Mouse (Mus musculus): ENCODE results near the gene Cotl1. TPM values are rescaled to one million over a fixed set of nuclear protein-coding genes. Genes with fewer than 3 reads are reported as not detected.

Gene Cotl1
- total RNA-seq, 4 experiments from 2014 or later = 119 to 176 (median 137) TPM

DNA sequence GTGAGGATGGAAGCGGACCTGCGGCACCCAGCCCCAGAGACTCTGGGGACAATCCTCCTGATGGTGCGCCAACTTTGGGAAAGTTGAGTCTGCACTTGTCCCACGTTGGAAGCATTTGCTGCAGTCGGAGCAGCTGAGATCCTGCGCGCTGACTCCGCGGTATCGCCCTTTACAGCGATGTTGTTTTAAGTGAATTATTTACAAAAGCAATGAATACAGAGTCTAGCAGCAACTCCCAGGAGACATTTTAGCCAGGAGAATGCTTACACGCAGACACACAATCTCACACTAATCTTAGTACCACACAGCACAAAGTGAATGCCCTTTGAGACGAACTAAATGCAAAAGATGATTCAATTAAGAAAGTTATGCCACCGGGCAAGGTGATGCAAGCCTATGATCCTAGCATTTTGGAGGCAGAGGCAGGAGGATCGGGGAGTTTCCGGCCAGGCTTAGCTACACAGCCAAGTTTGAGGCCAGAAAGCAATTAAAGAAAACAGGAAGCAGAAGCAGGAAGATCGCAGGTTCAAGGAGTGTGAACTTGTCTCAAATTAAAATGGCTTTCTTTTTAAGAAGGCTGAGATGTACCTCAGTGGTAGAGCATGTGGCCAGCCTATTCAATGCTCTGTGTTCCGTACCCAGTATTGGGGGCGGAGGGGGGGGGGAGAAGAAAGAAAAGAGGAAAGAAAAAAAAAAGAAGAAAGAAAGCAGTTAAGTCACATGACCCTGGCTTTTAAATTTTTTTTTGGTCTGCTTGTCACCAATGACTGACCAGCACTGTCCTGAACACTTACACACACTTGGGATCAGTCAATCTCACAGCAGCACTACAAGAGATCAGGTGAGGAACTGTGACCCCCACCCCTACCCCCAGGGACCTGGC lies 2.0 kb downstream of the Cotl1 start:
- DNase-seq (ENCODE audit: low spot score in 2 of 2) = no peak

DNA sequence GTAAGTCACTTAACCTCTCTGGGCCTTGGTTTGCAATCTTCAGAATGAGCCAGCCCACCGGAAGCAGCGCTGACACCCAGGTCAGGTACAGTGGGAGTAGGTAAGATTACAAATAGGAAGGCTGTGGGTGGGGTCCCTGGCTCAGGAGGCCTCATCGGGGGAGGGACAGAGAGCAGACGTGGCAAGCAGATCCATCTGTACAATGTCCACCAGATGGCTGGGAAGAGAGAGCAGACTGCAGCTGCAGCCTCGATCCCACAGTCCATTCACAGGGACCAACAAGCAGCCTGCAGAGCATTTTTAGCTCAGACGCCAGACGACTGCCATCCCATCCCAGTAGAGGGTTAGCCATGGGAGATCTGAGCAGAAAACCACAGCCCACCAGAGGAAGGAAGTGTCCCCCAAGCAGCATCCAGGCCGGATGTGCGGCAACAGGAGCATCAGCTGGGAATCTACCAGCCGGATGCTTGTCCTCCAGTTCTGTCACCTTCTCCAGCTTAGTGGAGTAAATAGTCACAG lies 2.7 kb downstream of the Cotl1 start:
- DNase-seq (ENCODE audit: low spot score in 2 of 2) = no peak

DNA sequence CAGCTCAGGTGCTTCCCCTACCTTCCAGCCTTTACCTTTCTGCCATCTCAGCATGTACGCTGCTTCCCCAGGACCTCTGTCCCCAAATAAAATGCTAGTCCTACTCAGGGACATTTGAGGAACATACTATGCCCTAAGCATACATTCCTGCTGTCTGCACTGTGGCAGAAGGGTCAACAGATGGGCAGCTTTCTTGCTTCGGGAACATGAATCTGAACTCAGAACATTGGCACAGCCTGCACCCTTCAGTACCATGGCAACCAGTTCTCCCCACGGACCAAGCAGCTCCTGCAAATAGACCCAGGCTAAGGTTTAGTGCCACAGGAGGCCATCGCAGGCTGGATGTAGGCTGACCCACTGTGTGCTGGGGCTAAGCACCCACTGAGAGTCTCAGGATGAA lies 3.5 kb downstream of the Cotl1 start:
- no peak for DNase-seq (ENCODE audit: low spot score in 2 of 2)

DNA sequence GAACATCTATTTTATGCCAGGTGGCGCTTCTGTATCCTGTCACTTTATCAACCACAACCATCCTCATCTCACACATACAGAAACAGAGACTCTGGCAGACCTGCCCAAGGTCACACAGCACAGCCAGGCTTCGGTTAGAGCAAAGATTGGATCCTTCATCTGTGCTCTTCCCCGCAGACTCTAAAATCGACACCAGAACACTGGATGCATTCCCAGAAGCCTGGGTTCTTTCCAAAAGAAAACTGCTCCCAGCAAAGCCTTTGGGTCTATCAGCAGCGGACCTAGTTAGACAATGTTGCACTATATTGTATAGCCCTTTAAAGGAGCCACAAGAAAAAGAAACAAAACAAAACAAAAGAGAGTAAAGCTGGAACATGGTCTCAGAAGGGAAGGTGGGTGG lies 5.1 kb downstream of the Cotl1 start:
- no peak for DNase-seq (ENCODE audit: low spot score in 2 of 2)

DNA sequence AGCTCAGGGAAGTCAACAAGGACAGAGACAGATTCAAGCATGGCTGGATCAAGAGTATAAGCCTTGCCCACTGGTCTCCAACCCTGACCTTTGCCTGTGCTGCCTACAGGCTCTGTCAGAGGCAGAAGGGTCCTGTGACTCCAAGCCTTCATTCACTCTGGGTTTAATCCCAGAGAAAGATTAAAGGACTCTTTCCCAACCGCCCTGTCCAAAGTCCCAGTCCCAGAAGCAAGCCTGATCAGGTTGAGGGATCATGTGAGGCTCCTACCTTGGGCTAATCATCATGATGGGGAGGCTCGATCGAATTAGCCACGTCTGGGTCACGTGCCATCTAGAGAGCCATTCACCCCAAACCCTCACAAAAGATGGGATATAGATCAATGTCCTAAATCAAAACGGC lies 5.7 kb downstream of the Cotl1 start:
- DNase-seq (ENCODE audit: low spot score in 2 of 2) = no peak

DNA sequence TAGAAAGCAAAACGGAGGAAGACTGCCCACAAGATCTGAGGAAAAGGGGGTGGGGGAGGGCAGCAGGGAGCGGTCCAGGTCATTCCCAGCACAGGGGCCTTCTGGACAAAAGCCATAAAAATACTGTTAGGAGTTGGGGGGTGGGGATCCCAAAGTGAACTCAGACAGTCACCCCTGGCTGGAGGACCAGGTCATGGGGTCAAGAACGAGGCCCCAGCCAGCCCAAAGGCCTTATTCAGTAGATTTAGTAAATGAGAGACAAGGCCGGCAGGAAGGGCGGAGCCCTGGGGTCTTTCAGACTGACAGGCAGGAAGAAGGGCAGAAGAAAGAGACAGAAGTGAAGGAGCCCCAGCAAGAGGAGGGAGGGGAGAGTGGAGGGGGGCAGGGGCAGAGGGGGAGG lies 7.4 kb downstream of the Cotl1 start:
- DNase-seq (ENCODE audit: low spot score in 2 of 2) = no peak

DNA sequence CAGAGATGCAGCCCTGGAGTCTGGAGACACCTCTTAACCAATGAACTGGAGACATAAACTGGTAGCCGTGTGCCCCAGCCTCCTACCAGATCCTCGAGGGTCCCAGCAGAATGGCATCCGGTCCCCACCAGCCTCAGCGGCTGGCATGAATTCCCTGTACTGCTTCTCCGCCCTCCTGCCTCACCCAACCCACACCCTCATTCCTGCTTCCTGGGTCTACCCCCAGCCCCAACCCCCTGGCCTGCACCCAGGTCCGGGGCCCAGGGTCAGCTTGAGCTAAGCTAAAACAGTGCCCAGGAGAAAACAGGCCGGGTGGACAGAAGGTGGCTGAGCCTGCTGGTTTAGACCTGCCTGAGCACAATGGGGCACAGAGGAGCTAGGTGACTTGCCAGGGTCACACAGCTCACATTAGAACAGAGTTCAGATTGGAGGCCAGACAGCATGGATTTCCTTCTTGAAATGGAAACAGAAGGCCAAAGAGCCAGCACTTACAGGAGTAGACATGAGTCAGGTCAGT lies 8.2 kb downstream of the Cotl1 start:
- DNase-seq (ENCODE audit: low spot score in 2 of 2) = no peak

DNA sequence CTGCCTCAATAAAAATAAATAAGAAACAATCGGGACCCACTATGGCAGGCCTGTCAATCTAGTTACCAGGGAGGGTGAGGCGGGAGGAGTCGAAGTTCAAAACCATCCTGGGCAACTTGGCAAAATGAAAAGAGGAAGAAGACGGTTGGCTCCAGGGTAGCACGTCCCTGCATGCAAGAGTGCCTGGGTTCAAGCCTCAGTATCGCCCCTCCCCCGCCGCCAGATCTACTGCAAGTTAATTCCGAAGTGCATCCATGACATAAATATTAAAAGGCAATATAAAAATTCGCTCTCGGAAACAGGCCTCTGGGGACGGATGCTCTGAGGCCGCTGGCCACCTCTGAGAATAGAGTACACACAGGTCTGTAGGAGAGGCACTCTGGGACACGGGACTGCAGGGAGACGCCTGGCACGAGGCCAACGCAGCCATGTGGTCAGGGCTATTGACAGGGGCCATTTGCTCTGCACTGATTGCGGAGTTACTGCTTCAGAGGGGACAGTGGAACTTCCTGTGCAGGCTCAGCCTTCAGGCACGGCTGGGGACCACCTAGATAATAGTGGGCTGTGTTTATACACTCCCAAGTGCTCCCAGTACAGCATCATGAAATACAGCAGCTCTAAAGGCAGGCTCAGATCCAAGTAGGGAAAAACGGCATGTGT lies 8.9 kb downstream of the Cotl1 start:
- DNase-seq (ENCODE audit: low spot score in 2 of 2) = no peak

DNA sequence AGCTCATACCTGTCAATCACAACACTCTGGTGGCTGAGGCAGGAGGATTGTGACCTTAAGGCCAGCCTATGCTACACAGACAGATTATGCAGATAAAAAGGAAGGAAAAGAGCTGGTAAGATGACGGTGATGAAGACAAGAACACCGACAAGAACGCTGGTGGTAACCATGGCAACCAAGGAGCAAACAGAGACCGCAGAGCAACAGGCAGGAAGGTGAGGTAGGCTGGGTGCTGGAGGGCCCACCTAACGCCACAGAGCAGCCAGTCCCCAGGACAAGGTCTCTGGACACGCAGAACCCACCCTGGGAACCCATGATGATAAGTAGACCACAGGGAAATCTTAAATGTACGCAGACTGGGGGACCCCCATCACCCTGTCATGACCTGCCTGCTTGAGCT lies 9.8 kb downstream of the Cotl1 start:
- DNase-seq (ENCODE audit: low spot score in 2 of 2) = no peak

DNA sequence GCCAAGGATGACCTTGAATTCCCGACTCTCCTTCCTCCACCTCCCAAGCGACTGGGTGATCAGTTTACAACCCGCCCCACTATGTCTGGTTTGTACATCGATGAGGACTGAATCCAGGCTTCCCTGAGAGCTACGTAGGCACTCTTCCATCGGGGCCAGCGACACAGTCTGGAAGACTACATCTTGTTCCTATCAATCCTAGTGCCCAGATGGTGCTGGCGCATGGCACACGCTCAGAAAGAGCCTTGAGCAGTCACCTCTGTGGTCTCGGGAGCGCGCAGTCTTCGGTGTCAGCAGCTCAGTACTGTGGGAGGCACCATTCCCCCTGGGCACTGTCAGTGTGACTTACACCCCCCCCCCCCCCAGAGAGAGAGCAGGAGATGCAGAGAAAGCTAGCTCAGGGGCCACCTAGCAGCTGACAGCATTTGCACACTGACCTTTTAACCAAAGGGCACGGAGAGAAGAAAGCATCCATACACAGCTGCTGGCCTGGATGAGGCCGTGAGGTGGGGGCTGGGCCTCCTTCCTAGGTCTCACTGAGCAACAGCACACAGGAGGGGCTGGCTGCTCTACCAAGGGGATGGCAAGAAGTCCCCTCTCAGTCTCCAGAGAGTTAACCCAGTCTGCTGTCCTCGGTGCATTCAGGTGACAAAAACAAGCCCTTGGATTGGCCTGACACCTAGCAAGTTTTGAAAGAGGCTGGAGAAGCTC lies 10.3 kb downstream of the Cotl1 start:
- no peak for DNase-seq (ENCODE audit: low spot score in 2 of 2)

DNA sequence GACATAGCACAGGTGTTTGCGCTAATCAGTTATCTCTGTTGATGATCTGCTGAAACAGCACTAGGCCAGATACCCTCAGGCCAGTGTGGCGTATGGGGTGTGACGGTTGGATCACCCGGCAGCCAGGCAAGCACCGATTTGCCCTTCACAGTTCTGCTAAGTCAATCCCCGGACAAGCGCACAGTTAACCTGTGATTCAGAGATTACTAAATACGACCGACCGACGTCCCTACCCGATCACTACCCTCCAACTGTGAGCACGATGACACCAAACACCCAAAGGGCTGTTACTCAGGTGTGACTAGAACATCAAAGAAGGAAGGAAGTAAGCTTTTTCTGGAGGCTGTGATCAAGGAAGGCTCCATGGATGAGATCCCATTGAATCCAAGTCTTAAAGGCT lies 10.9 kb downstream of the Cotl1 start:
- no peak for DNase-seq (ENCODE audit: low spot score in 2 of 2)

DNA sequence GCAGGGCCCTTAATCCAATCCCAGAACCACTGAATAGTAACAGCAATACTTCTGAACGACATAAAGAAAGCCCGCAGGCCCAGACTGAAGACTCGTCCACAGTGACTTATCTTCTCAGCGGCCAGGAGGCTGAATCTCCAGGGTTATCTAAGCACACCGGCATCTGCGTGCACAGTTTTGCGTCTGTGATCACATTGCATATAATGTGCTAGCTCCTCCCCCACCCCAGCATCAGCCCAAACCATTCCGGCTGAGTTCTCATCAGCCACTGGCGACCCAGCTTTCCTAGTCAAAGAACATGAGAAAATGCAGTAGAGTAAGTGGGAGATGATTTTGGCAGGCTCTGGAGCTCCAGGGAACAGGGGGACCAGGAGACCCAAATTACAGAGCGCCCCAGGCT lies 11.3 kb downstream of the Cotl1 start:
- no peak for DNase-seq (ENCODE audit: low spot score in 2 of 2)

DNA sequence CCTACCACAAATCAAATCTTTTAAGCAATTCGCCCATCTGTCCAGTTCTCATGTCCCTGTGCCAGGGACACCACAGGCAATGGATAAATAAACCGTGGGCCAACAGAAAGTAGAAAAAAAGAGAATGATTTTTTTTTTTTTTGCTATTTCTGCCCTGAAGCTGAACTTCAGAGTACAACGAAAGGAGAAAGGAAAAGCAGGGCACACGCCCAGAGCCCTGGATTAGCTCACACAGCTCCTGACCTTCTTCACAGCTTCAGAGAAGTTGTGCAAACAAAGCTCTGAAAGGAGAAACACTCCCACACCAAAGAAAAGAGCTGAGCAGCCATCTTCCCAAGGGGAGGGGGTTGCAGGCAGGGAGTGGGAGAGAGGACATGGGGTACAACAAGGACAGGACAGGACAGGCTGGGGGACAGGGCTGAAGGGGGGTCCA lies 12.6 kb downstream of the Cotl1 start:
- DNase-seq (ENCODE audit: low spot score in 2 of 2) = no peak

DNA sequence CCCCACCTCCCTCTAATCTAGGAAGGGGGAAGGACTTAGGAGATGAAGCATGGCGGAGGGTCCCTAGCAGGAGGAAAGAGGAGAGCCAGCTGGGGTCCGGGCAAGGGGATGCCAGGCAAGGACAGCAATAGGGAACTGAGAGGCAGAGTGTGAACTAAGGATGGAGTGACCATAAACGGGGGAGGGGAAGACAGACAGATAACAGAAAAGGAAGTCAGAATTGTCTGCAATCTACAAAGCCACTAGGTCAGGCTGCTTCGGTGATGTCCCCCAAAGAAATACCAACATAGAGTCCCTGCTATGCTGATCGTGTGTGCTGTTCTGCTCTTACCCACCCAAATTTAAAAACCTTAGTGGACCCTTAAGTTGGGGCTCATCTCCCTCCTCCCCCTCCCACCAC lies 13.4 kb downstream of the Cotl1 start:
- no peak for DNase-seq (ENCODE audit: low spot score in 2 of 2)

DNA sequence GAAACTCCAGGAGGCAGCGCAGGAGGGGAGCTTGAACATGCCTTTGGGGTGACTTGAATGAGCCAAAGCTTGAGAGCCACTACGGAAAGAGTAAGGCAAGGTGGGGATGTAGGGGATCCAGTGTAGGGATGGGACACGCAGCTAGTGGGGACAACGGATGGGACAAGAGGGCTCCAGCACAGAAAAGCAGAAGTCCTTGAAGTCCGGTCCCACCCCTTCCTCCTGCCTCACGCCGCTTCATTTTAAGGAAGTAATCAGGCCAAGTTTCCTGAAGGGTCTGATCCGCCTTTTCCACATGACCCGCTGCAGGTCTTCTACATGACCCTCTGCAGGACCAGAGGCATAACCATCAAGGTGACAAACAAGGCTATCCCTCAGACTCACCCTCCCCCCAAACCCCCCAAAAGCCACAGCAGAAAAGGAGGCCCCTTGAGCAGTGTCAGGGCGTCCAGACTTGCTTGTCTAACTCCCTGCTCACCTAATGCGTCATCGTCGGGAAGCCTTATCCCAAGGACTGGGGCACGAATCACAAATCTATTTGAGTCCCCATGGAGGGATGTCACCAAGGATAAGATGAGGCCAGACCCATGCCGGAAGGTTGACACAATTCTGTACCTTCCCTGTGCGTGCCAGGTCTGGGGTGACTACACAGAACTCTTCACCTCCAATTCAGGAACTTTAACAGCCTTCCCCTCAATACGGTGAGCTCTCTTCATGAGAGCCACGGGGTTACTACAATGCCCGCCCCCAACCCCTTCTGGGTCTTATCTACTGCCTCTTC lies 14.2 kb downstream of the Cotl1 start:
- DNase-seq (ENCODE audit: low spot score in 2 of 2) = no peak

DNA sequence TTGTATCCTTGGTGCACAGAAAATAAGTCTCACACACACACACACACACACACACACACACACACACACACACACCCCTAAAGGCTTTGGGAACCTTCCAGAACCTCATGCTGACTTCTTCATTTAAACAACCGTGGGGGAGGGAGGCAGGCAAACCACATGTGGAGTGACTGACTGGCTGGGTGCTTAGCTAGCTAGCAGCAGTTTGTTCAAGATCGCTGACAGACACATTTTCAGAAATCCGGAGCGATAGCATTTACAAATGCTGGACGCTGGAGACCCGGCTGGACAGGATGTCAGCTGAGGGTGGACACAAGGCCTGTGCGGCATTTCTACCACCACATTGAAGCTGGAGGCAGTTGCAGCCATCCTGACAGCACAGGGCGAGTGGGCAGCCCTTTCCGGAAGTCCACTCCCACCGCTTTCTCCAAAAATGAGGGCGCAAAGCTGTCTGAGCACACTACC lies 15.5 kb downstream of the Cotl1 start:
- DNase-seq (ENCODE audit: low spot score in 2 of 2) = no peak

DNA sequence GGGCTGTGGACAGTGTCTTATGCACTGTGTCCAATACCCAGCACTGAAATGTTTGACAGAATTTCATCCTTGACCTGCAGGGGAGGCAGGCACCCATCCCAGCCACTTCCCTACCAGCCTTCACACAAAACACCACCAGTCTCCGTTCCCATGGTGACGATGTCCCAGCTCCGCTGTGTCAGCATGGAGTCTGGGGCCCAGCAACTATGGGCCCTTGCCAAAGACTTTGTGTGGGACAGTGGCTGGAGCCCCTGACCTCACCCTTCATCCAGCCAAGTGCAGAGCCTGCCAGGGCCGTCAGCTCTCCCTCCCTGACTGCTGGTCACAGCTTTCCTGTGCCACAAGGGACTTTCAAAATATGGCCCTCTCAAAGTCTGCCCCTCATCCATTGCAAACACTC lies 16.2 kb downstream of the Cotl1 start:
- DNase-seq (ENCODE audit: low spot score in 2 of 2) = peak in 1 of 2 experiments; percentile 68

DNA sequence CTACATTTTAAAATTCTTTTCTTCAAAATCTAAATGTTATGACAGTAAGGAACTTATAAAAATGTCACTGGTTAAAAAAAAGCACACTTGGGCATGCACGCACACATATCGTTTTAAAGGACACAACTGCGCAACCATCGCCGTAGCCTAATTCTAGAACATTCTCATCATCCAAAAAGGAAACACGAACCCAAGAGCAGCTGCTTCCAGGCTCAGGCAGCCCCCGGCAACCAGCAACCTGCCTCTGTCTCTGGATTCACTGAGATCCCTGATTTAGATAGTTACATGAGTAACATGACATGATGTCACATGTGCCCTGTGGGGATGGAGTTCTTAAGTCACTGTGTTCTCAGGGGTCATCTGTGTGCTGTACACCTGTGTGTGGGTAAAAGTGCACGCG lies 17.1 kb downstream of the Cotl1 start:
- DNase-seq (ENCODE audit: low spot score in 2 of 2) = no peak

DNA sequence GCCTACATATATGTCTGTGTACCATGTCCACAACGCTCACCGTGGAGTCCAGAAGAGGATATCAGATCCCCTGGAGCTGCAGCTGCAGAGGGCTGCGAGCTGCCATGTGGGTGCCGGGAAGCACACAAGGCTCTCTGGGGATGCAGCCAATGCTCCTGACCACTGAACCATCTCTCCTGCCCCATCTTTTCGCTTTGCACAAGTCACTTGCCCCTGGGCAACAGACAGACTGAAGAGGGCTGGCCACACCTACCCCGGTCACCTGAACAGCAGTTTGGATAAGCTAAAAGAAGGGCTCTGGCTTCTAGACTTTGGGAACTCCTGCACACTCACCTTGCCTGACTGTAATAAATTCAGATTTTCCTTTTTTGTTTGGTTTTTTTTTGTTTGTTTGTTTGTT lies 18.7 kb downstream of the Cotl1 start:
- no peak for DNase-seq (ENCODE audit: low spot score in 2 of 2)

DNA sequence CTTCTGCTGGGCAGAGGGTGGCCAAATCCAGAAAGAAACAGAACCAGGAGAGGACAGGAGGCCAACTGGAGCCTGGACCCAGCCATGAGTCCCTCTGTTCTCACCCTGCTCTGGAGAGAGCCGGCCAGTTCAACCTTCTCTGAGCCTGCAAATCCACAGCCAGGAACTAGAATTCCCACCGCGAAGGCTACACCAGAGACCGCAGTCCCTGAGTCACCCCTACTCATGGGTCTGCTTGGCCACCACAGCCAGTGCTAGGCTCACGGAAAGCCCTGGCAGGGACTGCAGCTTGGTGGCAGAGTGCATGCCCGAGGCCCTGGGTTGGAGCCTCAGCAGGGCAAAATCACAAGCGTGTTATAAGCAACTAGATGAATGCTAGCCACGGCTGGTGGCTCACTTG lies 20.4 kb downstream of the Cotl1 start:
- DNase-seq (ENCODE audit: low spot score in 2 of 2) = no peak

DNA sequence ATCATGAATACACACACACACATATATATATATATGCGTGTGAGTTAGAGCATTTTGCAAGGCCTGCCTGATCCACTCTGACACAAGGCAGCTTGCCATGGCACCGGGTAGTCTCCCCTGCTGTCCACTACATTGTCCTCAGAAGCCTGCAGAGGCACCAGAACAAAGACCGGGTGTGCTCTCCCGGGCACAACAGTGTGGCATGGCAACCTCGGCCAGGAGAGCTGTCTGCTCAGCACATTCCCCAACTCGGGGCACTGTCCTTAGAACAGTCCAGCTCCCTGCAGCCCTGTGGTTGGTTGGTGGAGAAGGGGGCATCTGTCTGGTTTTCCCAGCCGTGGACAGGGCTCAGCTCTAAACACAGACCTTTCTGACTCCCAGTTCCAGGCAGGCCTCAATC lies 21.0 kb downstream of the Cotl1 start:
- no peak for DNase-seq (ENCODE audit: low spot score in 2 of 2)
